Mouse (Mus musculus): ENCODE measurements around the gene Zbtb43. TPM values are rescaled to one million over a fixed set of nuclear protein-coding genes. Genes with fewer than 3 reads are reported as not detected.

Zbtb43 gene
- polyA plus RNA-seq, 1 experiment from 2014 or later = 16.5 TPM

GRCm38 (mm10) chr2:33451038-33451978, 17.1 kb downstream of the Zbtb43 start:
- WGBS = 81% methylated on average over 11 of the region's 11 CpGs
- Histone ChIP-seq H3K4me3 (ENCODE audit: low read depth, low read length) (no peak overlapping the region), H3K27me3 (replicated peaks; ENCODE audit: control insufficient read depth, insufficient read depth, low read length) (no peaks in the 10 kb centered on the region), H3K9me3 (ENCODE audit: control insufficient read depth, low read length) (no peaks in the 10 kb centered on the region), H3K36me3 (ENCODE audit: control insufficient read depth, insufficient read depth, low read length) (peaks cover 61% of the 10 kb centered on the region), H3K9ac (ENCODE audit: low read depth, low read length) (no peak overlapping the region), H3K27ac (replicated peaks; ENCODE audit: low read depth, low read length) (no peak overlapping the region), H3K4me2 (ENCODE audit: low read depth, low read length) (no peak overlapping the region), H3K4me1 (ENCODE audit: control insufficient read depth, insufficient read depth, low read length) (no peaks in the 10 kb centered on the region)
- no peak for DNase-seq (ENCODE audit: low spot score)
- no peak for ATAC-seq (ENCODE audit: low read depth)

DNA sequence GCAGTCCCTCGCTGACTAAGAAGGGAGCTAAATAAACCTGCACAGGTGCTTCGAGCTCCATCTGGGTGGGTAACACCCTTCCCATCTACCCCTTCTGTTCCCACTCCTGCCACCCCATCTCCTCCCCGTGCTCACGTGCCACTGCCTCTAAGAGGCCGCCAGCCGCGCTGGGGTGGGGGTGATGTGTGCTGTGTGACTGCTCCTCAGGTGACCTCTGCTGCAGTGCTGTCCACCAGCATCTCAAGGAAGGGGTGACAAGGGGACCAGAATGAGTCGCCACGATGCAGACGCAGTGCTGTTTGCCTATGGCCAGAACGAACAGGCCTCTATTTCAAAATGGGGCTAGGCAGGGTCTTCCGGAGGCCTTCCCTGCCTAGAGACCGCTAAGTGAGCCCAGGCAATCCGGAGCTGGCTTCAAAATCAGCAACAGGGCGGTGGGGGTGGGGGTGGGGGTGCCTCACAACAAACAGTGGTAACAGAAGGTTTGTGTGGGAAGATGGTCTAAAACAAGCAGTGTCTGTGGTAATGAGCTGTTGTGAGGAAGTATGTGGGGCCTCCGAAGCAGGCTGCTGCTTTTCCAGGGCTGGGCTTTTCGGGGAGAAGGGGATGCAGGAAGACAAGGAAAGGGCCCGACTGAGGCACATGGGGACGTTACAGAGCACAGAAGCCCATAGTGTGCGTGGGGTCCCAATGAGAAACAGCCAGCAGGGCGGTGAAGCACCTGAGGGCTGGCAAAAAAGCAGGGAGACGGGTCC, 19.1 kb downstream of the Zbtb43 start:
- peaks cover 47% of the 10 kb centered on the region for H3K36me3 ChIP-seq (ENCODE audit: control insufficient read depth, insufficient read depth, low read length)
- ATAC-seq (ENCODE audit: low read depth) = no peak
- no peak overlapping the region for H3K4me3 ChIP-seq (ENCODE audit: low read depth, low read length)
- H3K27me3 ChIP-seq (replicated peaks; ENCODE audit: control insufficient read depth, insufficient read depth, low read length) = no peaks in the 10 kb centered on the region
- DNase-seq (ENCODE audit: low spot score) = no peak
- no peak overlapping the region for H3K27ac ChIP-seq (replicated peaks; ENCODE audit: low read depth, low read length)
- no peaks in the 10 kb centered on the region for H3K9me3 ChIP-seq (ENCODE audit: control insufficient read depth, low read length)
- H3K4me1 ChIP-seq (ENCODE audit: control insufficient read depth, insufficient read depth, low read length) = no peaks in the 10 kb centered on the region
- 93% methylated on average over 22 of the region's 22 CpGs for WGBS
- no peak overlapping the region for H3K9ac ChIP-seq (ENCODE audit: low read depth, low read length)
- H3K4me2 ChIP-seq (ENCODE audit: low read depth, low read length) = no peak overlapping the region

DNA sequence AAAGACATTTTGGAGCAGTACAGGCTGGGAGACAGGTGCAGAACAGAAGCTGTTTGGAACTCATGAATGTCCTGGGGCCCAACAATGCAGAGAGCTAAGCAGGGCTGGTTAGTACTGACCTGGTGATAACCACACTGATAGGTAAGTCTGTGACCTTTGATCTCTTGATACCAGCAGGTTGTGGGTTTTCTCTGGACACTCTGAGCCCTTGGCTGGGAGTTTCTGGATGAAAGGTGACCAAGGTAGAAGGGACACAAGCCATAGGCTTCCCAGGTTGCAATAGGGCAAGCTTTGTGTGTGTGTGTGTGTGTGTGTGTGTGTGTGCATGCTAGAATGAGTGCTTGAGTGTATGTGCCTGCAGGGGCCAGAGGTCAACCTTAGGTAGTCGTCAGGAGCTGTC, 21.6 kb downstream of the Zbtb43 start:
- H3K9ac ChIP-seq (ENCODE audit: low read depth, low read length) = no peak overlapping the region
- no peaks in the 10 kb centered on the region for H3K4me1 ChIP-seq (ENCODE audit: control insufficient read depth, insufficient read depth, low read length)
- H3K9me3 ChIP-seq (ENCODE audit: control insufficient read depth, low read length) = no peaks in the 10 kb centered on the region
- peaks cover 22% of the 10 kb centered on the region for H3K36me3 ChIP-seq (ENCODE audit: control insufficient read depth, insufficient read depth, low read length)
- ATAC-seq (ENCODE audit: low read depth) (no peak), DNase-seq (ENCODE audit: low spot score) (no peak)
- H3K4me2 ChIP-seq (ENCODE audit: low read depth, low read length) = no peak overlapping the region
- 50% methylated on average over 1 of the region's 1 CpGs for WGBS
- H3K27ac ChIP-seq (replicated peaks; ENCODE audit: low read depth, low read length) = no peak overlapping the region
- no peak overlapping the region for H3K4me3 ChIP-seq (ENCODE audit: low read depth, low read length)
- H3K27me3 ChIP-seq (replicated peaks; ENCODE audit: control insufficient read depth, insufficient read depth, low read length) = no peaks in the 10 kb centered on the region

GRCm38 (mm10) chr2:33445741-33446140, 22.6 kb downstream of the Zbtb43 start:
- 84% methylated on average over 5 of the region's 5 CpGs for WGBS
- Histone ChIP-seq H3K27ac (replicated peaks; ENCODE audit: low read depth, low read length) (no peak overlapping the region), H3K9ac (ENCODE audit: low read depth, low read length) (no peak overlapping the region)

GRCm38 (mm10) chr2:33444862-33445261, 23.5 kb downstream of the Zbtb43 start:
- Histone ChIP-seq H3K36me3 (ENCODE audit: control insufficient read depth, insufficient read depth, low read length) (peaks cover 15% of the 10 kb centered on the region), H3K4me3 (ENCODE audit: low read depth, low read length) (no peak overlapping the region), H3K27ac (replicated peaks; ENCODE audit: low read depth, low read length) (no peak overlapping the region), H3K9me3 (ENCODE audit: control insufficient read depth, low read length) (no peaks in the 10 kb centered on the region), H3K9ac (ENCODE audit: low read depth, low read length) (no peak overlapping the region), H3K4me1 (ENCODE audit: control insufficient read depth, insufficient read depth, low read length) (no peaks in the 10 kb centered on the region), H3K27me3 (replicated peaks; ENCODE audit: control insufficient read depth, insufficient read depth, low read length) (no peaks in the 10 kb centered on the region), H3K4me2 (ENCODE audit: low read depth, low read length) (no peak overlapping the region)
- no peak for DNase-seq (ENCODE audit: low spot score)
- no peak for ATAC-seq (ENCODE audit: low read depth)

More at GRCm38 (mm10) chr2:33445741-33446140, 22.6 kb downstream of the Zbtb43 start:
- Histone ChIP-seq H3K4me1 (ENCODE audit: control insufficient read depth, insufficient read depth, low read length) (no peaks in the 10 kb centered on the region), H3K9me3 (ENCODE audit: control insufficient read depth, low read length) (no peaks in the 10 kb centered on the region), H3K4me3 (ENCODE audit: low read depth, low read length) (no peak overlapping the region), H3K27me3 (replicated peaks; ENCODE audit: control insufficient read depth, insufficient read depth, low read length) (no peaks in the 10 kb centered on the region), H3K4me2 (ENCODE audit: low read depth, low read length) (no peak overlapping the region), H3K36me3 (ENCODE audit: control insufficient read depth, insufficient read depth, low read length) (peaks cover 17% of the 10 kb centered on the region)
- DNase-seq (ENCODE audit: low spot score) (no peak), ATAC-seq (ENCODE audit: low read depth) (no peak)

DNA sequence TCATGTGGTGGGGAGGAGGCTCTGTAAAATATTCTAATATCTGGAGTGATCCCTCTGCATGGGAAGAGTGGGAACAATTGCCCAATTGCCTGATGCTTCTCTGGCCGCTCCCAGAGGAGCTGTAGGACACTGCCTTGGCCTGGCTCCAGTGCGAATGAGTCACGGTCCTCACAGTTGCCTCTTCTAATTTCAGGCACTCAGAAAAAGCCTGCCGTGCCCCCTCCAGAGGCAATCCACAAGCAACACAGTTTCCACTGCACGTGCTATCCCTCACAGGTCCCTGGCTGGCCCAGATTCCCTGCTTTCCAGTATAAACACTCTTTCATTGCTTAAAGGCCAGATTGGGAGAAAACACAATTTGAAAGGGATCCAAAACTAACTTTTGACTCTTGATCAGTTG, 24.0 kb downstream of the Zbtb43 start:
- DNase-seq (ENCODE audit: low spot score) (peak; percentile 89), ATAC-seq (ENCODE audit: low read depth) (peak; percentile 45)
- H3K4me3 ChIP-seq (ENCODE audit: low read depth, low read length) = no peak overlapping the region
- H3K27ac ChIP-seq (replicated peaks; ENCODE audit: low read depth, low read length) = no peak overlapping the region
- WGBS = 32% methylated on average over 5 of the region's 5 CpGs
- H3K4me2 ChIP-seq (ENCODE audit: low read depth, low read length) = no peak overlapping the region
- no peak overlapping the region for H3K9ac ChIP-seq (ENCODE audit: low read depth, low read length)
- H3K4me1 ChIP-seq (ENCODE audit: control insufficient read depth, insufficient read depth, low read length) = peaks cover 4% of the 10 kb centered on the region; the same call in 1 of the 2 replicates
- H3K9me3 ChIP-seq (ENCODE audit: control insufficient read depth, low read length) = no peaks in the 10 kb centered on the region
- H3K27me3 ChIP-seq (replicated peaks; ENCODE audit: control insufficient read depth, insufficient read depth, low read length) = no peaks in the 10 kb centered on the region
- H3K36me3 ChIP-seq (ENCODE audit: control insufficient read depth, insufficient read depth, low read length) = peaks cover 9% of the 10 kb centered on the region; the same call in 1 of the 2 replicates

- Histone ChIP-seq H3K27ac (replicated peaks; ENCODE audit: low read depth, low read length) (no peak overlapping the region), H3K27me3 (replicated peaks; ENCODE audit: control insufficient read depth, insufficient read depth, low read length) (no peaks in the 10 kb centered on the region), H3K9ac (ENCODE audit: low read depth, low read length) (no peak overlapping the region), H3K4me2 (ENCODE audit: low read depth, low read length) (no peak overlapping the region), H3K4me3 (ENCODE audit: low read depth, low read length) (no peak overlapping the region), H3K36me3 (ENCODE audit: control insufficient read depth, insufficient read depth, low read length) (no peaks in the 10 kb centered on the region), H3K4me1 (ENCODE audit: control insufficient read depth, insufficient read depth, low read length) (peaks cover 5% of the 10 kb centered on the region; the same call in 1 of the 2 replicates), H3K9me3 (ENCODE audit: control insufficient read depth, low read length) (no peaks in the 10 kb centered on the region)
- no peak for ATAC-seq (ENCODE audit: low read depth)
- 69% methylated on average over 4 of the region's 4 CpGs for WGBS
- no peak for DNase-seq (ENCODE audit: low spot score)
These were observed 25.7 kb downstream of the Zbtb43 start for GRCm38 (mm10) chr2:33442701-33443100.

GRCm38 (mm10) chr2:33440893-33441292, 27.5 kb downstream of the Zbtb43 start:
- DNase-seq (ENCODE audit: low spot score) = peak; percentile 24
- WGBS = 27% methylated on average over 4 of the region's 4 CpGs

More at GRCm38 (mm10) chr2:33440893-33441292, 27.5 kb downstream of the Zbtb43 start:
- ATAC-seq (ENCODE audit: low read depth) = no peak
- Histone ChIP-seq H3K27ac (replicated peaks; ENCODE audit: low read depth, low read length) (no peak overlapping the region), H3K4me3 (ENCODE audit: low read depth, low read length) (no peak overlapping the region), H3K4me1 (ENCODE audit: control insufficient read depth, insufficient read depth, low read length) (peaks cover 10% of the 10 kb centered on the region), H3K36me3 (ENCODE audit: control insufficient read depth, insufficient read depth, low read length) (no peaks in the 10 kb centered on the region), H3K9me3 (ENCODE audit: control insufficient read depth, low read length) (no peaks in the 10 kb centered on the region), H3K9ac (ENCODE audit: low read depth, low read length) (no peak overlapping the region), H3K27me3 (replicated peaks; ENCODE audit: control insufficient read depth, insufficient read depth, low read length) (no peaks in the 10 kb centered on the region), H3K4me2 (ENCODE audit: low read depth, low read length) (no peak overlapping the region)

Data from embryonic facial prominence, embryonic 14.5 days (tissue).